Mouse (Mus musculus) midbrain, embryonic 12.5 days (tissue): ENCODE measurements around the gene Casp7. TPM values are rescaled to one million over a fixed set of nuclear protein-coding genes. Genes with fewer than 3 reads are reported as not detected.

Source experiments
- ATAC-seq: fragments of 200-750 bp; cut with Nextera tagmentation; 2 replicates; pipeline ENCODE4 v1.8.0; 2017; ENCODE audit warnings: low read depth, moderate TSS enrichment, moderate library complexity; ENCODE audit not compliant: low FRiP score
- H3K27ac ChIP-seq: fragments of 300-500 bp; sonication (generic); replicated peaks from 2 replicates; pipeline ENCODE4 v1.5.1; 2016; ENCODE audit warnings: mild to moderate bottlenecking
- H3K27me3 ChIP-seq: fragments of 300-500 bp; sonication (generic); 2 replicates; pipeline ENCODE4 v1.6.1; 2016; ENCODE audit warnings: mild to moderate bottlenecking
- H3K36me3 ChIP-seq: fragments of 300-500 bp; sonication (generic); 2 replicates; pipeline ENCODE4 v1.6.1; 2016
- H3K4me1 ChIP-seq: fragments of 300-500 bp; sonication (generic); 2 replicates; pipeline ENCODE4 v1.6.1; 2016
- H3K4me2 ChIP-seq: fragments of 300-500 bp; sonication (generic); replicated peaks from 2 replicates; pipeline ENCODE4 v1.6.1; 2016; ENCODE audit warnings: mild to moderate bottlenecking, moderate library complexity
- H3K4me3 ChIP-seq: fragments of 300-500 bp; sonication (generic); 2 replicates; pipeline ENCODE4 v1.5.1; 2016; ENCODE audit warnings: mild to moderate bottlenecking
- H3K9ac ChIP-seq: fragments of 300-500 bp; sonication (generic); replicated peaks from 2 replicates; pipeline ENCODE4 v1.6.1; 2016; ENCODE audit warnings: mild to moderate bottlenecking, moderate library complexity
- H3K9me3 ChIP-seq: fragments of 300-500 bp; sonication (generic); 2 replicates; pipeline ENCODE4 v1.6.1; 2016; ENCODE audit warnings: mild to moderate bottlenecking
- WGBS: fragments of 180-500 bp; shearing (Covaris S2); methylation state at CpG from one replicate; pipeline ENCODE4 v1.1.7; 2016; 5-methylcytosine and 5-hydroxymethylcytosine counted together
- polyA plus RNA-seq: library from polyadenylated mRNA; unstranded; fragments of >200 nt; fragmentation: Nextera tagmentation; extraction: Ambion mirVana; gene quantifications from 2 replicates; pipeline ENCODE4 v1.2.1, GENCODE M21; 2016

Casp7 gene
- polyA plus RNA-seq, 1 experiment from 2014 or later = 15.8 TPM

- H3K4me2 ChIP-seq = no peak overlapping the region
- no peak for ATAC-seq
- H3K36me3 ChIP-seq = no peaks in the 10 kb centered on the region
- H3K27ac ChIP-seq = no peak overlapping the region
- no peak overlapping the region for H3K4me3 ChIP-seq
- H3K4me1 ChIP-seq = no peaks in the 10 kb centered on the region
- WGBS = 90% methylated on average over 7 of the region's 7 CpGs
- no peaks in the 10 kb centered on the region for H3K9me3 ChIP-seq
- H3K9ac ChIP-seq = no peak overlapping the region
- no peaks in the 10 kb centered on the region for H3K27me3 ChIP-seq
Measured at GRCm38 (mm10) chr19:56367778-56368177, 29.2 kb upstream of the Casp7 start.

- ATAC-seq = no peak
- no peak overlapping the region for H3K27ac ChIP-seq
- no peak overlapping the region for H3K4me3 ChIP-seq
- H3K4me2 ChIP-seq = no peak overlapping the region
- H3K36me3 ChIP-seq = no peaks in the 10 kb centered on the region
- H3K9ac ChIP-seq = no peak overlapping the region
- 89% methylated on average over 7 of the region's 7 CpGs for WGBS
- no peaks in the 10 kb centered on the region for H3K4me1 ChIP-seq
- no peaks in the 10 kb centered on the region for H3K27me3 ChIP-seq
- H3K9me3 ChIP-seq = no peaks in the 10 kb centered on the region
Measured at GRCm38 (mm10) chr19:56368912-56369311, 28.0 kb upstream of the Casp7 start.

- H3K36me3 ChIP-seq = no peaks in the 10 kb centered on the region
- no peaks in the 10 kb centered on the region for H3K9me3 ChIP-seq
- no peak overlapping the region for H3K9ac ChIP-seq
- H3K27ac ChIP-seq = no peak overlapping the region
- ATAC-seq = no peak
- 90% methylated on average over 6 of the region's 6 CpGs for WGBS
- H3K27me3 ChIP-seq = no peaks in the 10 kb centered on the region
- H3K4me3 ChIP-seq = no peak overlapping the region
- H3K4me1 ChIP-seq = no peaks in the 10 kb centered on the region
- H3K4me2 ChIP-seq = no peak overlapping the region
Measured at GRCm38 (mm10) chr19:56370389-56371150, 26.4 kb upstream of the Casp7 start.

- H3K4me2 ChIP-seq = no peak overlapping the region
- WGBS = 81% methylated on average over 7 of the region's 7 CpGs
- H3K9ac ChIP-seq = no peak overlapping the region
- no peaks in the 10 kb centered on the region for H3K4me1 ChIP-seq
- H3K9me3 ChIP-seq = no peaks in the 10 kb centered on the region
- no peaks in the 10 kb centered on the region for H3K27me3 ChIP-seq
- ATAC-seq = no peak
- H3K27ac ChIP-seq = no peak overlapping the region
- no peak overlapping the region for H3K4me3 ChIP-seq
- H3K36me3 ChIP-seq = no peaks in the 10 kb centered on the region
Measured at GRCm38 (mm10) chr19:56372226-56372625, 24.7 kb upstream of the Casp7 start.

GRCm38 (mm10) chr19:56373246-56373645 is 23.7 kb upstream of the Casp7 start:
- WGBS = 89% methylated on average over 5 of the region's 5 CpGs
- H3K27ac ChIP-seq = no peak overlapping the region
- no peaks in the 10 kb centered on the region for H3K36me3 ChIP-seq
- H3K9ac ChIP-seq = no peak overlapping the region
- H3K4me2 ChIP-seq = no peak overlapping the region
- H3K4me1 ChIP-seq = no peaks in the 10 kb centered on the region
- no peaks in the 10 kb centered on the region for H3K9me3 ChIP-seq
- H3K27me3 ChIP-seq = no peaks in the 10 kb centered on the region
- ATAC-seq = no peak
- no peak overlapping the region for H3K4me3 ChIP-seq

GRCm38 (mm10) chr19:56374011-56374410 is 22.9 kb upstream of the Casp7 start:
- ATAC-seq = no peak
- no peaks in the 10 kb centered on the region for H3K36me3 ChIP-seq
- WGBS = 75% methylated on average over 10 of the region's 10 CpGs
- no peaks in the 10 kb centered on the region for H3K9me3 ChIP-seq
- H3K9ac ChIP-seq = no peak overlapping the region
- H3K4me1 ChIP-seq = no peaks in the 10 kb centered on the region
- H3K4me3 ChIP-seq = no peak overlapping the region
- H3K4me2 ChIP-seq = no peak overlapping the region
- no peak overlapping the region for H3K27ac ChIP-seq
- no peaks in the 10 kb centered on the region for H3K27me3 ChIP-seq

GRCm38 (mm10) chr19:56378007-56378406 is 18.9 kb upstream of the Casp7 start:
- no peak overlapping the region for H3K4me2 ChIP-seq
- H3K4me1 ChIP-seq = no peaks in the 10 kb centered on the region

GRCm38 (mm10) chr19:56378554-56379172 is 18.3 kb upstream of the Casp7 start:
- Histone ChIP-seq H3K9me3 (no peaks in the 10 kb centered on the region), H3K36me3 (no peaks in the 10 kb centered on the region), H3K4me3 (no peak overlapping the region), H3K4me2 (no peak overlapping the region), H3K27ac (no peak overlapping the region), H3K27me3 (no peaks in the 10 kb centered on the region), H3K9ac (no peak overlapping the region), H3K4me1 (no peaks in the 10 kb centered on the region)
- WGBS = 86% methylated on average over 13 of the region's 13 CpGs
- ATAC-seq = no peak

More at GRCm38 (mm10) chr19:56378007-56378406, 18.9 kb upstream of the Casp7 start:
- H3K4me3 ChIP-seq = no peak overlapping the region
- no peak overlapping the region for H3K27ac ChIP-seq
- 83% methylated on average over 5 of the region's 5 CpGs for WGBS
- no peaks in the 10 kb centered on the region for H3K27me3 ChIP-seq
- H3K9me3 ChIP-seq = no peaks in the 10 kb centered on the region
- H3K9ac ChIP-seq = no peak overlapping the region
- no peaks in the 10 kb centered on the region for H3K36me3 ChIP-seq
- no peak for ATAC-seq

GRCm38 (mm10) chr19:56380341-56380740 is 16.6 kb upstream of the Casp7 start:
- Histone ChIP-seq H3K4me1 (no peaks in the 10 kb centered on the region), H3K27me3 (no peaks in the 10 kb centered on the region), H3K4me2 (no peak overlapping the region), H3K27ac (no peak overlapping the region), H3K9me3 (no peaks in the 10 kb centered on the region), H3K4me3 (no peak overlapping the region), H3K36me3 (no peaks in the 10 kb centered on the region), H3K9ac (no peak overlapping the region)
- WGBS = 87% methylated on average over 7 of the region's 7 CpGs
- ATAC-seq = no peak

- Histone ChIP-seq H3K27me3 (no peaks in the 10 kb centered on the region), H3K27ac (no peak overlapping the region), H3K9ac (no peak overlapping the region), H3K4me1 (no peaks in the 10 kb centered on the region), H3K4me2 (no peak overlapping the region), H3K9me3 (no peaks in the 10 kb centered on the region), H3K36me3 (no peaks in the 10 kb centered on the region), H3K4me3 (no peak overlapping the region)
- 90% methylated on average over 10 of the region's 10 CpGs for WGBS
- ATAC-seq = no peak
Measured at GRCm38 (mm10) chr19:56381407-56381806, 15.5 kb upstream of the Casp7 start.

GRCm38 (mm10) chr19:56385546-56385945 is 11.4 kb upstream of the Casp7 start:
- Histone ChIP-seq H3K9ac (no peak overlapping the region), H3K4me2 (no peak overlapping the region), H3K27ac (no peak overlapping the region), H3K9me3 (no peaks in the 10 kb centered on the region), H3K4me3 (no peak overlapping the region), H3K36me3 (no peaks in the 10 kb centered on the region), H3K4me1 (no peaks in the 10 kb centered on the region), H3K27me3 (no peaks in the 10 kb centered on the region)
- no peak for ATAC-seq
- WGBS = 89% methylated on average over 5 of the region's 5 CpGs

- Histone ChIP-seq H3K27me3 (no peaks in the 10 kb centered on the region), H3K4me1 (no peaks in the 10 kb centered on the region), H3K9ac (no peak overlapping the region), H3K36me3 (no peaks in the 10 kb centered on the region), H3K4me2 (no peak overlapping the region), H3K4me3 (no peak overlapping the region), H3K27ac (no peak overlapping the region), H3K9me3 (no peaks in the 10 kb centered on the region)
- WGBS = 92% methylated on average over 10 of the region's 10 CpGs
- no peak for ATAC-seq
Measured at GRCm38 (mm10) chr19:56386095-56386494, 10.8 kb upstream of the Casp7 start.
